Mouse (Mus musculus): ENCODE data around the gene Prl7c1.
"Not testable (repeated sequence)": the region's sequence is repeated elsewhere in the genome, so short reads cannot be mapped to it uniquely, and the experiment has no call there.

The Prl7c1 gene

DNA sequence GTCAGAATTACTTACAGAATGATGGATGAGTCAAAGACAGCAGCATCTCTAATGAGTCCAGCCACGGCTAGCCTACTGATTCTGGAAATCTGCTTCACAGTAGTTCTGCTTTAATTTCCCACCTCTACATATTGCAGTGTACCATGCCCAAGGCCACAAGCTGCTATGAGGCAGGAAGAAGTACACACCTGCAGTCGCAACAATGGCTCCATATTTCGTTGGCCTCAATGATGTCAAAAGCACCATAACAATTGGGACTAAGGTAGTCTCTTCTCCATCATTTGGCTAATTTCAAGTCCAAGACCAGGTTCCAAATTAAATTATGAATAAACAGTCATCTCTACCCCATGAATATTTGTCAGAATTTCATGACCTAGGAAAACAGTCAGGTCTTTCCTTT is at the start of gene Prl7c1:
Gene Prl7c1 (minus strand): TSS at position 101 of the 400 bp plus-strand sequence.
- not testable (repeated sequence) for DNase-seq (ENCODE audit: low spot score in 2 of 2)

GRCm38 (mm10) chr13:27802765-27803164 is 22.2 kb upstream of the Prl7c1 start:
- DNase-seq (ENCODE audit: low spot score in 2 of 2), result no peak

- no peak for DNase-seq (ENCODE audit: low spot score in 2 of 2)
Observed at GRCm38 (mm10) chr13:27801354-27801753, 20.8 kb upstream of the Prl7c1 start, which contains the start of gene Prl2a1. Prl2a1 (plus strand) TSS chr13:27801654.

- no peak for DNase-seq (ENCODE audit: low spot score in 2 of 2)
Observed at GRCm38 (mm10) chr13:27799303-27799702, 18.7 kb upstream of the Prl7c1 start.

GRCm38 (mm10) chr13:27734512-27735186 is 46.0 kb downstream of the Prl7c1 start:
- DNase-seq (ENCODE audit: low spot score in 2 of 2), result no peak

DNA sequence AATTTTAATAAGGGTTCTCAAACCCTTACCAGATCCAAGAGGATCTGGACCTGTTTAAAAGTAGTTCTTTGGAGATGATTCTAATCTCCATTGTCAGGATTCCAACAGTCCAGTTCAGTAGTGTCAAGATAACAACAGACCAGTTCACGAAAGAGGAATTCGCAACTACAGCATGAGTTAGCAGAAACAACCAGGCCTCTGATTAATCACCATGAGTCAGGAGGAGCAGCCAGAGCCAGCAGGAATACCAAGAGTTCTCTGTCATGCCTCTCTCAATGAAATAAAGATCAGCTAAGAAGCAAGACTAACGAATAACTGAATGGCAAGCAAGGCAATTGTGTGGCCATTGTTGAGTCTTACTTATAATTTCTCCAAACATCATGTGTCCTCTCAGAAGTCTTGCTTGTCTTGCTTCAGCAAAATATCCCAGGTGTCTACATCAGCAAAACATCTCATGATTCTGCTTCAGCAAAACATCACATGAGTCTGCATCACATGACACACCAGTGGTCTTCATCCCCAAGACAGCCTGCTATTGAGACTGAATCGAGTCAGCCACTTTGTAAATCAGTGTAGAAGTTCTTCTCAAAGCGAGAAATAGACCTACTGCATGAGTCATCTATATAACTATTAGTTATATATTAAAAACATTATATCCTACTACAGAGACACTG is 50.2 kb downstream of the Prl7c1 start:
- DNase-seq (ENCODE audit: low spot score in 2 of 2), result not testable (repeated sequence)

- not testable (repeated sequence) for DNase-seq (ENCODE audit: low spot score in 2 of 2)
Observed at GRCm38 (mm10) chr13:27725057-27725456, 55.5 kb downstream of the Prl7c1 start.
